Mouse (Mus musculus) lung, postnatal 0 days (tissue): Measurements from ENCODE around the gene Muc20. TPM values are rescaled to one million over a fixed set of nuclear protein-coding genes. Genes with fewer than 3 reads are reported as not detected.

Experiments used
- ATAC-seq: fragments of 200-750 bp; cut with Nextera tagmentation; 2 replicates; pipeline ENCODE4 v1.8.0; 2017; ENCODE audit warnings: moderate library complexity
- DNase-seq: peaks from one replicate; pipeline ENCODE4 v3.0.0-alpha.2; 2016; ENCODE audit warnings: low spot score
- H3K27ac ChIP-seq: fragments of 300-500 bp; sonication (generic); 2 replicates; pipeline ENCODE4 v1.5.1; 2014; ENCODE audit warnings: antibody characterized with exemption, mild to moderate bottlenecking, low read length, mixed read lengths
- H3K27me3 ChIP-seq: fragments of 300-500 bp; sonication (generic); replicated peaks from 2 replicates; pipeline ENCODE4 v1.6.1; 2014; ENCODE audit warnings: low read length, mixed read lengths; ENCODE audit not compliant: insufficient read depth
- H3K36me3 ChIP-seq: fragments of 300-500 bp; sonication (generic); 2 replicates; pipeline ENCODE4 v1.6.1; 2014; ENCODE audit warnings: low read length, mixed read lengths; ENCODE audit not compliant: insufficient read depth
- H3K4me1 ChIP-seq: fragments of 300-500 bp; sonication (generic); 2 replicates; pipeline ENCODE4 v1.6.1; 2014; ENCODE audit warnings: antibody characterized with exemption, low read depth, low read length, mixed read lengths; ENCODE audit not compliant: insufficient read depth
- H3K4me2 ChIP-seq: fragments of 300-500 bp; sonication (generic); replicated peaks from 2 replicates; pipeline ENCODE4 v1.6.1; 2014; ENCODE audit warnings: low read depth, mild to moderate bottlenecking, low read length, moderate library complexity, mixed read lengths
- H3K4me3 ChIP-seq: fragments of 300-500 bp; sonication (generic); 2 replicates; pipeline ENCODE4 v1.5.1; 2014; ENCODE audit warnings: low read depth, low read length
- H3K9ac ChIP-seq: fragments of 300-500 bp; sonication (generic); replicated peaks from 2 replicates; pipeline ENCODE4 v1.6.1; 2014; ENCODE audit warnings: low read depth, mild to moderate bottlenecking
- H3K9me3 ChIP-seq: fragments of 300-500 bp; sonication (generic); 2 replicates; pipeline ENCODE4 v1.6.1; 2016; ENCODE audit warnings: low read length, mixed read lengths
- CTCF ChIP-seq: IDR thresholded peaks from 2 replicates; pipeline ENCODE4 v1.5.1; 2016; ENCODE audit warnings: antibody characterized with exemption, mild to moderate bottlenecking
- EP300 ChIP-seq: IDR thresholded peaks from 2 replicates; pipeline ENCODE4 v1.6.1; 2016; ENCODE audit warnings: antibody characterized with exemption, mild to moderate bottlenecking, control low read depth
- WGBS: fragments of 180-500 bp; shearing (Covaris S2); extraction: QIAGEN DNeasy Blood & Tissue Kit; methylation state at CpG from one replicate; pipeline ENCODE4 v1.1.7; 2014; 5-methylcytosine and 5-hydroxymethylcytosine counted together
- polyA plus RNA-seq: library from polyadenylated mRNA; unstranded; fragments of >200 nt; fragmentation: Nextera tagmentation; extraction: Ambion mirVana; gene quantifications from 2 replicates; pipeline ENCODE4 v1.2.1, GENCODE M21; 2015

Muc20 gene
- polyA plus RNA-seq, 1 experiment from 2014 or later = 1.1 TPM

GRCm38 (mm10) chr16:32784840-32785239 lies 12.4 kb downstream of the Muc20 start:
- DNase-seq = no peak
- no peaks in the 10 kb centered on the region for H3K9me3 ChIP-seq
- TF ChIP-seq EP300 = no peak
- TF ChIP-seq CTCF = no peak
- no peak for ATAC-seq
- no peak overlapping the region for H3K27ac ChIP-seq
- H3K9ac ChIP-seq = no peak overlapping the region
- 74% methylated on average over 13 of the region's 13 CpGs for WGBS
- no peak overlapping the region for H3K4me2 ChIP-seq
- H3K36me3 ChIP-seq = no peaks in the 10 kb centered on the region
- H3K27me3 ChIP-seq = no peaks in the 10 kb centered on the region
- no peaks in the 10 kb centered on the region for H3K4me1 ChIP-seq
- H3K4me3 ChIP-seq = no peak overlapping the region

DNA sequence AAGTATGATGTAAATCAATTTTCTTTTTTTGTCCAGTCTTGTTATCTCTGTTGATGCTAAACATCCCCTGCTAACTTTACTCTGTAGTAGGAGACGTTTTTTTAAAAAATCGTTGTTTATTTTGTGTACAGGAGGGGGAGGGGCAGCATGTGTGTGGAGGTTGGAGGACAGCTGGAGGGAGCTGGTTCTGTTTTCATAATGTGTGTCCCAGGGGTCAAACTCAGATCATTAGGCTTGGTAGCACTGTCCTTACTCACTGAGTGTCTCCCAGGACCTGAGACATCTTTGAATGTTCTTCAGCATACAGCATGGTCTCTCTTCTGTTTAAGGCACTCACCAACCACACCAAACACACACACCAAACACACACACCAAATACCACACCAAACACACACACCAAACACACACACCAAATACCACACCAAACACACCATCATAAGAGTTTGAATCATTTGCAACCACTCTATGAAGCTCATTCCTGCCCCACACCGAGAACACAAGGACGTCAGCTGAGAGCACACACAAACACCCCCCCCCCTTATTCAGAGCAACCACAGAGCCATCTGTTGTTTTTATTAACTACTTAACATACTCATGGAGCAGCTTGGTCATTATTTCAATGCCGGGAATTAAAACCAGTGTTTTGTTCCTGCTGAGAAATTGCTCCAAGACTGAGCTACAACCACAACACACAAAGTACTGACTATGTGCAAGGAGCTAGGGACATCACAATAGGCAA lies 13.7 kb downstream of the Muc20 start:
- DNase-seq (peak; percentile 65), ATAC-seq (peak; percentile 80)
- Histone ChIP-seq H3K4me3 (no peak overlapping the region), H3K9ac (no peak overlapping the region), H3K36me3 (no peaks in the 10 kb centered on the region), H3K27ac (no peak overlapping the region), H3K27me3 (no peaks in the 10 kb centered on the region), H3K4me1 (no peaks in the 10 kb centered on the region), H3K9me3 (no peaks in the 10 kb centered on the region), H3K4me2 (no peak overlapping the region)
- no peak for TF ChIP-seq CTCF
- 45% methylated on average over 5 of the region's 5 CpGs for WGBS

DNA sequence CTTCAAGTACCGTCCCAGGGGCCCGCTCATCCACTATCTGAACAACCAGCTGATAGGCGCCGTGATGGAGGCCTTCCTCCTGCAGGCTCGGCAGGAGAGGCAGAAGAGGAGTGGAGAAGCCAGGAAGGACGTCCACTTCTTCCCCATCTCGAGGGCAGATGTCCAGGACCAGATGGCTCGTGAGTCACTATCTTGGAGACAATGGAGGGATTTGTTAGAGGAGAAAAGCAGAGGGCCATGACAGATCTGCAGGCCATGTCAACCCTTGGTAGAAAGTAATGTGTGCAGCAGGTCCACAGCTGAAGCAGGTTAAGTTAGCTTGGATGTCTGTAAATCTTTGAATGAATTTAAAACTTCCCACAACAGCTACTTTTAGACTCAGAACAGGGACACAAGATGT lies 18.3 kb downstream of the Muc20 start:
- DNase-seq (no peak), ATAC-seq (no peak)
- H3K9ac ChIP-seq = no peak overlapping the region
- no peak overlapping the region for H3K4me3 ChIP-seq
- H3K4me1 ChIP-seq = no peaks in the 10 kb centered on the region
- no peak for TF ChIP-seq CTCF
- TF ChIP-seq EP300 = no peak
- no peaks in the 10 kb centered on the region for H3K27me3 ChIP-seq
- WGBS = 42% methylated on average over 8 of the region's 8 CpGs
- H3K27ac ChIP-seq = no peak overlapping the region
- no peaks in the 10 kb centered on the region for H3K9me3 ChIP-seq
- no peak overlapping the region for H3K4me2 ChIP-seq
- no peaks in the 10 kb centered on the region for H3K36me3 ChIP-seq

DNA sequence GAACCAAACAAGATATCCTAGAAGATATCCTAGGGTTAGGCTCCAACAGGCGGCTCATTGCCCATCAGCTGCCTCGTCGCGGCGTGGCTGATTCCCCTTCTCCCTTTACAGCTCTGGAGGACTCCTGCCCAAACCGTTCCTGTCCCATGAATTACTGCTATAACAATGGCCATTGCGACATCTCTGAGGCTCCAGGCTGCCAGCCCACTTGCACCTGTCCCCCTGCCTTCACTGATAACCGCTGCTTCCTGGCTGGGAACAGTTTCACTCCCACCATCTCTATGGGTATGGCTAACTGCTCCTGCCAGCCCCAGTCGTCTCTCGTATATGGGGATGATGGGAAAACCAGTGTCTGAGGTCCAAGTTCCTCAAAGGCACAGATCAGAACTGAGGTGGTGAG lies 20.6 kb downstream of the Muc20 start:
- no peaks in the 10 kb centered on the region for H3K27me3 ChIP-seq
- TF ChIP-seq CTCF (no peak), EP300 (no peak)
- ATAC-seq (no peak), DNase-seq (no peak)
- no peak overlapping the region for H3K4me3 ChIP-seq
- no peaks in the 10 kb centered on the region for H3K4me1 ChIP-seq
- no peaks in the 10 kb centered on the region for H3K9me3 ChIP-seq
- H3K27ac ChIP-seq = no peak overlapping the region
- no peaks in the 10 kb centered on the region for H3K36me3 ChIP-seq
- H3K4me2 ChIP-seq = no peak overlapping the region
- no peak overlapping the region for H3K9ac ChIP-seq
- WGBS = 71% methylated on average over 10 of the region's 10 CpGs

GRCm38 (mm10) chr16:32766904-32767303 lies 30.3 kb downstream of the Muc20 start:
- H3K27ac ChIP-seq = no peak overlapping the region
- WGBS = 92% methylated on average over 7 of the region's 7 CpGs
- TF ChIP-seq CTCF = no peak
- TF ChIP-seq EP300 = no peak
- H3K4me2 ChIP-seq = no peak overlapping the region
- H3K36me3 ChIP-seq = no peaks in the 10 kb centered on the region
- H3K4me3 ChIP-seq = no peak overlapping the region
- no peaks in the 10 kb centered on the region for H3K9me3 ChIP-seq
- H3K27me3 ChIP-seq = no peaks in the 10 kb centered on the region
- DNase-seq (no peak), ATAC-seq (no peak)
- H3K9ac ChIP-seq = no peak overlapping the region
- no peaks in the 10 kb centered on the region for H3K4me1 ChIP-seq

- Histone ChIP-seq H3K4me1 (no peaks in the 10 kb centered on the region), H3K27me3 (no peaks in the 10 kb centered on the region), H3K9me3 (no peaks in the 10 kb centered on the region), H3K9ac (no peak overlapping the region), H3K4me2 (no peak overlapping the region), H3K36me3 (no peaks in the 10 kb centered on the region), H3K4me3 (no peak overlapping the region), H3K27ac (no peak overlapping the region)
- 67% methylated on average over 6 of the region's 6 CpGs for WGBS
- no peak for ATAC-seq
- no peak for TF ChIP-seq CTCF
- TF ChIP-seq EP300 = no peak
- no peak for DNase-seq
Measured at GRCm38 (mm10) chr16:32764961-32765360, 32.3 kb downstream of the Muc20 start.

- H3K27ac ChIP-seq = no peak overlapping the region
- ATAC-seq (no peak), DNase-seq (no peak)
- H3K9me3 ChIP-seq = no peaks in the 10 kb centered on the region
- H3K4me3 ChIP-seq = no peak overlapping the region
- H3K27me3 ChIP-seq = no peaks in the 10 kb centered on the region
- WGBS = 76% methylated on average over 2 of the region's 2 CpGs
- no peaks in the 10 kb centered on the region for H3K4me1 ChIP-seq
- TF ChIP-seq CTCF = no peak
- TF ChIP-seq EP300 = no peak
- no peak overlapping the region for H3K9ac ChIP-seq
- no peak overlapping the region for H3K4me2 ChIP-seq
- H3K36me3 ChIP-seq = no peaks in the 10 kb centered on the region
Measured at GRCm38 (mm10) chr16:32764550-32764949, 32.7 kb downstream of the Muc20 start.
